Mouse (Mus musculus): ENCODE measurements at regions not wholly inside any gene's neighbourhood (a gene's known extent, or its start where the extent isn't known, plus 50 kb on each side); places are given as distances from the start of the nearest gene placed in this dataset.

DNA sequence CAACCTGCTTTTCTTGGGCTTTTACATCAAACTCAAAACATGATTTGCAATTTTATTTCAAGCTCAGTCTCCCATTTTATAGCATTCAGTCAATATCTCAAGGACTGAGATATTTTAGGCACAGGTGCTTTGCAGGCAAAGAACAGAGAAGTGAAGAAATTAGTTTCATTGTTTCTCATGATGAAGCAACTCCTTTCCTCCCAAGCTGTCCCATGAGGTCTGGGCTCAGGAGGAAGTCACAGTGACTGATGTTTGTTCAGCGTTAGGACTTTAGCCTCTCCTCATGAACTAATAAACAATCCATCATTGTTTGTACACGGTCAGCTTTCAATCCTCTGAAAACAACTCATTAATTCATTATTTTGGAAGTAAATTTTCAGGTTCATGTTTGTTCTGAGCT, 66.6 kb upstream of the Peli1 start:
- H3K4me2 ChIP-seq: no peak overlapping the region
- no peaks in the 10 kb centered on the region for H3K27me3 ChIP-seq (ENCODE audit: control insufficient read depth, insufficient read depth, low read length)
- H3K4me1 ChIP-seq (ENCODE audit: control insufficient read depth, insufficient read depth, low read length): no peaks in the 10 kb centered on the region
- no peak for ATAC-seq (replicated peaks; ENCODE audit: insufficient number of reproducible peaks, low FRiP score, low TSS enrichment)
- H3K27ac ChIP-seq (ENCODE audit: low read depth, low read length): no peak overlapping the region
- H3K9ac ChIP-seq (ENCODE audit: low read depth, low read length): no peak overlapping the region
- H3K4me3 ChIP-seq (ENCODE audit: low read depth, low read length): no peak overlapping the region
- H3K36me3 ChIP-seq (ENCODE audit: control insufficient read depth, insufficient read depth, low read length): no peaks in the 10 kb centered on the region
- H3K9me3 ChIP-seq (replicated peaks; ENCODE audit: control insufficient read depth, low read length): no peaks in the 10 kb centered on the region
- WGBS (ENCODE audit: insufficient replicate concordance): 53% methylated on average over 2 of the region's 2 CpGs

DNA sequence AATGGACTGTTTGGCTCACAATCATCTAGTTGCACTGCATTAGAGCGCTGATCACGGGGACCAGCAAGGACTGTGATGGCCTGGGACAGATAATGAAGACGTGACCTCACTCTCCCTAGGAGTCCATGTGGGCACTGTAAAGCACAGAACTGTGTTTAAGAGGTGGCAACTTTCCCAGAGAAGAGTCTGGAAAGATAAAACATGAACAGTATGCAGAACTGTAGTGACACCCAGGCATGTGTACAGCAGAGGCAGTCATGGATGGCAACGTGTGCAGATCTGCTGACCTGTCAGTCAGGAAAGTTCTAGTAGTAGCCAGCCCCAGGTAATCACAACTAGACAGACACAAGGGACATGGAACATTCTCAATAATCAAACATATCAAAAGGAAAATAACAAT, 63.8 kb upstream of the Peli1 start:
- no peak for ATAC-seq (replicated peaks; ENCODE audit: insufficient number of reproducible peaks, low FRiP score, low TSS enrichment)

DNA sequence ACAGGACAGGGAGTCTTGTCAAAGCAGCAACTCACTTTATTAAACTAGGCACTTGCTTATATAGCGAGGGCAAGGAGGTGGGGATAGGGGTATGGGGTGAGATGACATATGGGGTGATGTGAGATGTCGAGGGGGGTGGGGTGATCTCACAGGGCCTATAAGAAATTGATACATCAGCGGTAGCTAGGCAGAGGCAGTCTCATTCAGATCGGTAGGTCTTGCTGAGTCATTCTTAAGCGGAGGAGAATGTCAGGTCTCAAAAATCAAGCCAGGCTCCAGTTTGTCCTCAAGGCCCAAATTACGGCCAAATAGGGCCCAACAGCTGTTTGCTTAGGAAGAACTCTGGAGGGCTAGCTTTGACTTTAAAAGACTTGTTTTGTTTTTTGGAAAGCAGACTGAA, 60.7 kb upstream of the Peli1 start:
- no peaks in the 10 kb centered on the region for H3K9me3 ChIP-seq (replicated peaks; ENCODE audit: control insufficient read depth, low read length)
- H3K27me3 ChIP-seq (ENCODE audit: control insufficient read depth, insufficient read depth, low read length): no peaks in the 10 kb centered on the region
- no peak overlapping the region for H3K4me3 ChIP-seq (ENCODE audit: low read depth, low read length)
- ATAC-seq (replicated peaks; ENCODE audit: insufficient number of reproducible peaks, low FRiP score, low TSS enrichment): no peak
- H3K4me2 ChIP-seq: no peak overlapping the region
- H3K36me3 ChIP-seq (ENCODE audit: control insufficient read depth, insufficient read depth, low read length): no peaks in the 10 kb centered on the region
- no peaks in the 10 kb centered on the region for H3K4me1 ChIP-seq (ENCODE audit: control insufficient read depth, insufficient read depth, low read length)
- H3K9ac ChIP-seq (ENCODE audit: low read depth, low read length): no peak overlapping the region
- no peak overlapping the region for H3K27ac ChIP-seq (ENCODE audit: low read depth, low read length)
- WGBS (ENCODE audit: insufficient replicate concordance): 87% methylated on average over 6 of the region's 6 CpGs

More for the DNA sequence above, 63.8 kb upstream of the Peli1 start:
- 76% methylated on average over 4 of the region's 4 CpGs for WGBS (ENCODE audit: insufficient replicate concordance)
- Histone ChIP-seq H3K4me2 (no peak overlapping the region), H3K36me3 (ENCODE audit: control insufficient read depth, insufficient read depth, low read length) (no peaks in the 10 kb centered on the region), H3K9ac (ENCODE audit: low read depth, low read length) (no peak overlapping the region), H3K27me3 (ENCODE audit: control insufficient read depth, insufficient read depth, low read length) (no peaks in the 10 kb centered on the region), H3K4me3 (ENCODE audit: low read depth, low read length) (no peak overlapping the region), H3K4me1 (ENCODE audit: control insufficient read depth, insufficient read depth, low read length) (no peaks in the 10 kb centered on the region), H3K27ac (ENCODE audit: low read depth, low read length) (no peak overlapping the region), H3K9me3 (replicated peaks; ENCODE audit: control insufficient read depth, low read length) (no peaks in the 10 kb centered on the region)

DNA sequence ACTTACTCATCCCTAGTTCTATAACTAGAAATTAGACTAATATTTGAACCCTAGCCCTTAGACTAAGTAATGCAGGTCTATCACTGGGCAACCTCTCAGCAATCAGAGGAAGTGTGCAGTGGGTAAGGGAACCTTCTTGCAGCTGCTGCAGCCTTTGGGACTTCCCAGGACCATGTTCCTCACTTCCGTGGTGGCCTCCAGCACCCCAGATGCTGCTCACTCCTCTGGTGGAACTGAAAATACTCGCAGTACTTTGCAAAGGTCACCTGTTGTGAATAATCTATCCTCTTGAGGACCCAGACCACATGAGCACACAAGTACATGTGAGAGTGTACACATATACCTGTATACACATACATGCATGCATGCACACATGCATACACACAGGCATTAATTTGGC, 59.3 kb upstream of the Peli1 start:
- H3K4me3 ChIP-seq (ENCODE audit: low read depth, low read length): no peak overlapping the region
- ATAC-seq (replicated peaks; ENCODE audit: insufficient number of reproducible peaks, low FRiP score, low TSS enrichment): no peak
- no peaks in the 10 kb centered on the region for H3K36me3 ChIP-seq (ENCODE audit: control insufficient read depth, insufficient read depth, low read length)
- H3K4me2 ChIP-seq: no peak overlapping the region
- no peak overlapping the region for H3K27ac ChIP-seq (ENCODE audit: low read depth, low read length)
- no peaks in the 10 kb centered on the region for H3K9me3 ChIP-seq (replicated peaks; ENCODE audit: control insufficient read depth, low read length)
- H3K27me3 ChIP-seq (ENCODE audit: control insufficient read depth, insufficient read depth, low read length): no peaks in the 10 kb centered on the region
- H3K9ac ChIP-seq (ENCODE audit: low read depth, low read length): no peak overlapping the region
- 82% methylated on average over 2 of the region's 2 CpGs for WGBS (ENCODE audit: insufficient replicate concordance)
- H3K4me1 ChIP-seq (ENCODE audit: control insufficient read depth, insufficient read depth, low read length): no peaks in the 10 kb centered on the region

DNA sequence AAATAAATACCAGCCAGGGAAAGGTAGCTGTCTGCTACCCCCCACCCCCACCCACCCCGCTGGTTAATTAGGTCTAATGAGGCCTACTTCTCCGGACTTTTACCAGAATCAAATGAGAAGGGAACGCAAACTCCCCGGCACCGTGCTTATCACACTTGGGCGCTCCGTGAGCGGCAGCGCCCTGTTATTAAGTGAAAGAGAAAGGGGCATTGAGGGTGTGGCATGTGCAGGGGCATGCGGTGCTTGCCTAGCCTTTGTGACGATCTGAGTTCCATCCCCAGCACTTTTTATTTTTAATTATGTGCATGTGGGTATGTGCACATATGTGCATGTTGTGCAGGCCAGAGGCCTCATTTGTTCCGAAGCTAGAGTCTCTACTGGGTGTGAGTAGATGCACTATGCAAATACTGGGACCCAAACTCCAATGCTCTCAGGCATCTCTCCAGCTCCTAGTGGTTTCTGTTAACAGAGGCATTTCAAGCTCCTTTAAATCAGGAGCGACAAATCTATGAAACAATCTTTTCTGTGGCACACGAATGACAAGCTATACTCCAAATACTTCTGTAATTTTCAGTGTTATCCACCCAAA, 57.8 kb upstream of the Peli1 start:
- Histone ChIP-seq H3K4me3 (ENCODE audit: low read depth, low read length) (no peak overlapping the region), H3K9me3 (replicated peaks; ENCODE audit: control insufficient read depth, low read length) (no peaks in the 10 kb centered on the region), H3K4me2 (no peak overlapping the region), H3K4me1 (ENCODE audit: control insufficient read depth, insufficient read depth, low read length) (0 out of 2 replicates have a peak, but pooled peaks cover 1% of the 10 kb centered on the region), H3K27me3 (ENCODE audit: control insufficient read depth, insufficient read depth, low read length) (no peaks in the 10 kb centered on the region), H3K9ac (ENCODE audit: low read depth, low read length) (no peak overlapping the region), H3K36me3 (ENCODE audit: control insufficient read depth, insufficient read depth, low read length) (no peaks in the 10 kb centered on the region), H3K27ac (ENCODE audit: low read depth, low read length) (no peak overlapping the region)
- 86% methylated on average over 14 of the region's 14 CpGs for WGBS (ENCODE audit: insufficient replicate concordance)
- ATAC-seq (replicated peaks; ENCODE audit: insufficient number of reproducible peaks, low FRiP score, low TSS enrichment): no peak

DNA sequence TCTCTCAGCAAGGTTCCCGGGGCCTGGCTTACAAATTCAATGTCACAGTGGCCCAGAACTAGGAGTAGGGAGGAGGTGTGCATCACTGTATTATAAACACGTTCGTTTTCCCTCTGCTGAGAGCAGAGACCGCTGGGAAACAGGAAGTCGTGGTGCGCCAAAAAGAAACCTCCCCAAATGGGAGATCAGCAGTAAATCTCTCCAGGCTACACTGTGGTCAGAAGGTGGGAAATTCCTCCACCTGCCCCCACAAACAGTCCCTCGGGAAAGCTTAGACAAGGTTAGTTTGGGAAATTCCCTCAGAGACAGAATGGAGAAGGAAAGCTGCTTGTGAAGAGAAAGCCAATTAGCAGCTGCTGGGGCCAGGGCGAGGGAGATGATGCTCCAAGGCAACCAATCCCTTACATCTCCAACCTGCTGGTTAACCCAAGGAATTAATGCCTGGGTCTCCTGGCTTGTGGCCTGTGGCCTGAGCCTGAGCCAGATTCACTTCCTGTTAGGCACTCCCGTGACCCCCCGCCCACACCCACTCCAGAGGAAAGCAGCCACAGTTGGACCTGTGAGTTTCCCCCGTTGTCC, 57.2 kb upstream of the Peli1 start:
- 45% methylated on average over 11 of the region's 11 CpGs for WGBS (ENCODE audit: insufficient replicate concordance)
- 0 out of 2 replicates have a peak, but pooled peaks cover 6% of the 10 kb centered on the region for H3K4me1 ChIP-seq (ENCODE audit: control insufficient read depth, insufficient read depth, low read length)
- no peak overlapping the region for H3K4me3 ChIP-seq (ENCODE audit: low read depth, low read length)
- H3K36me3 ChIP-seq (ENCODE audit: control insufficient read depth, insufficient read depth, low read length): no peaks in the 10 kb centered on the region
- H3K9ac ChIP-seq (ENCODE audit: low read depth, low read length): no peak overlapping the region
- no peaks in the 10 kb centered on the region for H3K9me3 ChIP-seq (replicated peaks; ENCODE audit: control insufficient read depth, low read length)
- H3K27me3 ChIP-seq (ENCODE audit: control insufficient read depth, insufficient read depth, low read length): no peaks in the 10 kb centered on the region
- no peak for ATAC-seq (replicated peaks; ENCODE audit: insufficient number of reproducible peaks, low FRiP score, low TSS enrichment)
- H3K4me2 ChIP-seq: no peak overlapping the region; the same call in 1 of the 2 replicates
- no peak overlapping the region for H3K27ac ChIP-seq (ENCODE audit: low read depth, low read length)

DNA sequence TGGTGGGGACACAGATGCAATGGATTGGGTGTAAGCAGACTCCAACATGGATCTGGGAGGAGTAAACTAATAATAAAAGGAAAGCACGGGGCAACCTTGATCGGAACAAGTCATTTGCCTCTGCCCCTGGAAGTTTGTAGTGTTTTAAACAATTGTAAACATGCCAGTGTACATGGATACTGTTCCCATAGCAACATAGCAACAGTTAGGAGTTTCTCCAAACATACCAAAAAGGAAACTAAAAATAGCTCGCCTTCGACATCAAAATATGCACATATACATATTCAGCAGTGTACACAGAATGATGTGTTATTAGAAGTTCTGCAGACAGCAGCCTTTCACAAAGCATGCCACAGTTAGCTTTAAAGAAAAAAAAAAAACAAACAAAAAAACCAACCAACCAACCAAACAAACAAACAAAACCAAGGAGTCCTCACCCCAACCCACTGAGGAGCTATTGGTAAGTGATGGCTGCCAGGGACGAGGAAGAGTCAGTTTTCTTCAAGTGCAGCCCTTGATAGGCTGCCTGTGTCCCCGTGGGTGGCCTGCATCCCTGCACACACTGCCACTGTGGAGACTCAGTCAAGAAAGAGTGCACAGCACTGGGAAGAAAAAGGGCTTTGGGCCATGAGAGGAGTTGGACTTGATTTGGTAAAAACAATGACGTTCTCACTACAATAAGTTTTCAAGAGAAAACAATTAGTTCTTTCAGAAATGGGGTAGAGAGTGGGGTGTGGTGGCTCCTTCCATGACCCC, 54.8 kb upstream of the Peli1 start:
- Histone ChIP-seq H3K4me3 (ENCODE audit: low read depth, low read length) (no peak overlapping the region), H3K4me2 (no peak overlapping the region), H3K27ac (ENCODE audit: low read depth, low read length) (no peak overlapping the region), H3K9me3 (replicated peaks; ENCODE audit: control insufficient read depth, low read length) (no peaks in the 10 kb centered on the region), H3K4me1 (ENCODE audit: control insufficient read depth, insufficient read depth, low read length) (0 out of 2 replicates have a peak, but pooled peaks cover 6% of the 10 kb centered on the region), H3K36me3 (ENCODE audit: control insufficient read depth, insufficient read depth, low read length) (no peaks in the 10 kb centered on the region), H3K27me3 (ENCODE audit: control insufficient read depth, insufficient read depth, low read length) (no peaks in the 10 kb centered on the region), H3K9ac (ENCODE audit: low read depth, low read length) (no peak overlapping the region)
- ATAC-seq (replicated peaks; ENCODE audit: insufficient number of reproducible peaks, low FRiP score, low TSS enrichment): no peak
- WGBS (ENCODE audit: insufficient replicate concordance): 47% methylated on average over 7 of the region's 7 CpGs

DNA sequence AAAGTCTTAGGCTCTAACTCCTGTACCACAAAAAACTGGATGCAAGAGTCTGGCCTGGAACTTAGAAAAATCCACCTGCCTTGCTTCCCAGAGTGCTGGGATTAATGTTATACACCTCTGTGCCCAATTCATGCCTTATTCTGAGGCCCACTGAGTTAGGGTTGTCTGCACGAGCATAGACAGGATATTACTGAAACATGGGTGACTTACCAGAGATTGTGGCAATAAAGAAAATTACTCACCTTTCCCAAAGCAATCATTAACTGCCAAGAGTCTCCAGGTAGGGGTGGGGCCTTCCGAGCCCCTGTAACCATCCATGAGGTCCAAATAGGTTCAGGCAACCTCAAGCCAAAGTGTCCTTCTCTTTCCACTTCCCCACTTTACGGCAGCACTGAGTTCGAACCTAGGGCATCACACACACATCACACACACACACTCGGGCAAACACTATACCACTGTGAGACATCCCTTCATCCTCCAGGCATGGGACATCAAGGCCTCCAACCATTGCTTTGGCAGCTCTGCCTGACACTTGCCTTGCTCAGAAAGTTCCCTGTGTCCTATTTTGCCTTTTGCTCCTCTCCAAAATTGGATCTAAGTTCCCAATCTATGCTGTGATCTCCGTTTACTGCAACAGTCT, 53.7 kb upstream of the Peli1 start:
- Histone ChIP-seq H3K4me3 (ENCODE audit: low read depth, low read length) (no peak overlapping the region), H3K9me3 (replicated peaks; ENCODE audit: control insufficient read depth, low read length) (no peaks in the 10 kb centered on the region), H3K36me3 (ENCODE audit: control insufficient read depth, insufficient read depth, low read length) (no peaks in the 10 kb centered on the region), H3K4me1 (ENCODE audit: control insufficient read depth, insufficient read depth, low read length) (0 out of 2 replicates have a peak, but pooled peaks cover 6% of the 10 kb centered on the region), H3K9ac (ENCODE audit: low read depth, low read length) (no peak overlapping the region), H3K27ac (ENCODE audit: low read depth, low read length) (no peak overlapping the region), H3K27me3 (ENCODE audit: control insufficient read depth, insufficient read depth, low read length) (no peaks in the 10 kb centered on the region), H3K4me2 (no peak overlapping the region)
- no peak for ATAC-seq (replicated peaks; ENCODE audit: insufficient number of reproducible peaks, low FRiP score, low TSS enrichment)
- 86% methylated on average over 6 of the region's 6 CpGs for WGBS (ENCODE audit: insufficient replicate concordance)

All from heart, embryonic 11.5 days (tissue).